Mouse (Mus musculus): ENCODE data around the gene Ipo7. TPM values are rescaled to one million over a fixed set of nuclear protein-coding genes. Genes with fewer than 3 reads are reported as not detected.
A peak's percentile ranks its signal among the peaks of the same experiment; 100 is the strongest.

The Ipo7 gene
- polyA plus RNA-seq, 1 experiment from 2014 or later: 44.5 TPM

DNA sequence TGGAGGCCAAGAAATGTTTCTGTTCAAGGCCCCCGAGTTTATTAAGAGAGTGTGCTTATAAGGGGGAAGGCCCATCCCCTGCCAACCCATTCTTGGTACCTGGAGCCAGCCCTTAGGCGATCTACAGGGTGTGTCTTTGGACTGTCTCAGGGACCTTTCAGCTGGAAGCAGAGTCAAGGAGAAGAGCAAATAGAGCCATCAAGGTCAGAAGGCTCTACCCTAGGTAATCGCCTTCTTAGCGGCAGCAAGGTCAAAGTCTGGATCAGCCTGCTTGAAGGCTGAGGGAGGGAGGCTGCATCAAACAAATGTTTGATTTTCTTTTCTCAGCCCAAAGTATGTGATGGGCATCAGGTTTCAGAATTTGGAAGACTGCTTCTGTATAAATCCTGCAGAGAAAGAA lies 19.7 kb upstream of the Ipo7 start:
- no peak overlapping the region for H3K4me2 ChIP-seq (replicated peaks)
- H3K27ac ChIP-seq: no peak overlapping the region
- H3K36me3 ChIP-seq: no peaks in the 10 kb centered on the region
- WGBS: 87% methylated on average over 4 of the region's 4 CpGs
- H3K27me3 ChIP-seq: no peaks in the 10 kb centered on the region
- no peaks in the 10 kb centered on the region for H3K9me3 ChIP-seq
- H3K4me3 ChIP-seq (replicated peaks): no peak overlapping the region
- peaks cover 4% of the 10 kb centered on the region; the same call in 1 of the 2 replicates for H3K4me1 ChIP-seq (replicated peaks)
- no peak for ATAC-seq
- no peak overlapping the region for H3K9ac ChIP-seq (replicated peaks)

- Histone ChIP-seq H3K9me3 (no peaks in the 10 kb centered on the region), H3K4me3 (replicated peaks) (no peak overlapping the region)
- no peak for ATAC-seq
Measured at GRCm38 (mm10) chr7:110002092-110002491, 16.0 kb upstream of the Ipo7 start.

DNA sequence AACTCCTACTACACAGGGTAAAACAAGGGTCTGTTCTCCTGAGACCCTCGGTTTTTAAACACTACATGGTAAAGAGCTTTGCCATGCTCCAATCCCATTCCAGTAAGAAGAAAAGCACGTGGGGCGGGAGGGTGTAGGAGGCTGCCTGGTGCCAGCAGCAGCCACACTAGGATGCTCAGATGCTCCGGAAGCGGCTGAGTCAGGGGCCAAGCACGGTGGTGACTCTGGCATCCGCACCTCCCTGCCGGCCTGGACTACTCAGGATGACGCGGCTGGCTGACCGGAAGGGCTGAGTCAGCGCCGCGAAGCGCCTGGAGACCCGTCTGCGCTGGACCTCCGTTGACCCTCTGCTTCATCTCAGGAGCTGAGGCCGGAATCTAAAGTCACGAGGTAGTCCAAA lies 15.1 kb upstream of the Ipo7 start:
- Histone ChIP-seq H3K4me2 (replicated peaks) (peak overlapping the region; percentile 51), H3K4me1 (replicated peaks) (peaks cover 4% of the 10 kb centered on the region; the same call in 1 of the 2 replicates), H3K27ac (no peak overlapping the region), H3K4me3 (replicated peaks) (peak overlapping the region; percentile 22), H3K9me3 (no peaks in the 10 kb centered on the region), H3K27me3 (no peaks in the 10 kb centered on the region), H3K36me3 (no peaks in the 10 kb centered on the region), H3K9ac (replicated peaks) (peak overlapping the region; percentile 57; the same call in 1 of the 2 replicates)
- ATAC-seq: peak; percentile 66; the same call in 1 of the 2 replicates
- 22% methylated on average over 20 of the region's 20 CpGs for WGBS

More at GRCm38 (mm10) chr7:110002092-110002491, 16.0 kb upstream of the Ipo7 start:
- H3K4me1 ChIP-seq (replicated peaks): peaks cover 4% of the 10 kb centered on the region; the same call in 1 of the 2 replicates
- no peak overlapping the region for H3K4me2 ChIP-seq (replicated peaks)
- H3K27ac ChIP-seq: no peak overlapping the region
- H3K36me3 ChIP-seq: no peaks in the 10 kb centered on the region
- H3K27me3 ChIP-seq: no peaks in the 10 kb centered on the region
- H3K9ac ChIP-seq (replicated peaks): no peak overlapping the region

- Histone ChIP-seq H3K4me2 (replicated peaks) (no peak overlapping the region), H3K27ac (no peak overlapping the region), H3K9me3 (no peaks in the 10 kb centered on the region), H3K4me1 (replicated peaks) (peaks cover 4% of the 10 kb centered on the region; the same call in 1 of the 2 replicates), H3K9ac (replicated peaks) (no peak overlapping the region), H3K36me3 (no peaks in the 10 kb centered on the region), H3K27me3 (no peaks in the 10 kb centered on the region), H3K4me3 (replicated peaks) (no peak overlapping the region)
- ATAC-seq: no peak
Measured at GRCm38 (mm10) chr7:110005976-110006375, 12.1 kb upstream of the Ipo7 start.

DNA sequence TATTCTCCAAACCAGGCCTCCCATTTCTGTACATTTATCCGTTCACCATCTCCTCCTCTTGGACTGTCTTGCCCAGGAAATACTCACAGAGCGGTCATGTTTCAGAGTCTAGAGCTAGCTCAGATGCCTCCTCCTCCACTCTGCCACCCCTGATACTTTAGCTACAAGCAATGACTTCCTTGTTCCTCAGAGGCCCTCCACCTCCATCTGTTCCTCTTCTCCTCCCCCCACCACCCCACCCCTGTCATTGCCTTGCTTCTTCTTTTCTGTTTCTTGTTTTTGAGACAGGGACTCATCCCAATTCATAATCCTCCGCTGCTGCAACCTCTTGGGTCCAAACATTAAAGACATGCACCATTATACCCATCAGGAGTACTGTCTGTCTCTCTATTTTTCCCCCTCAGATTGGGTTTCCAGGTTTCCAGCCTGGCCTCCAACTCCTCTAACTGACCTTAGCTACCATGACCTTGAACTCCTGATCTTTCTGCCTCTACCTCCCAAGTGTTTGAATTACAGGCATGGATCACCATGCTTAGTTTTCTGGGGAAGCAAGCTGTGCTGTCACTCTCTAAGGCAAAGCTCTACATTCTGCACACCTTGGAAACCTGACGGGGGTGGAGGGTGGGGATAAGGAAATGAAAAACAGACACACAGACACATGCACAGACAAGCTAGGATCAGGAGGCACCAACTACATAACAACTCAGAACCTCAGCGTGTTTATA lies 11.4 kb upstream of the Ipo7 start:
- Histone ChIP-seq H3K9ac (replicated peaks) (no peak overlapping the region), H3K4me1 (replicated peaks) (peaks cover 4% of the 10 kb centered on the region; the same call in 1 of the 2 replicates), H3K9me3 (no peaks in the 10 kb centered on the region), H3K4me2 (replicated peaks) (no peak overlapping the region), H3K36me3 (no peaks in the 10 kb centered on the region), H3K27me3 (no peaks in the 10 kb centered on the region), H3K4me3 (replicated peaks) (no peak overlapping the region), H3K27ac (no peak overlapping the region)
- 77% methylated on average over 5 of the region's 5 CpGs for WGBS
- ATAC-seq: no peak

DNA sequence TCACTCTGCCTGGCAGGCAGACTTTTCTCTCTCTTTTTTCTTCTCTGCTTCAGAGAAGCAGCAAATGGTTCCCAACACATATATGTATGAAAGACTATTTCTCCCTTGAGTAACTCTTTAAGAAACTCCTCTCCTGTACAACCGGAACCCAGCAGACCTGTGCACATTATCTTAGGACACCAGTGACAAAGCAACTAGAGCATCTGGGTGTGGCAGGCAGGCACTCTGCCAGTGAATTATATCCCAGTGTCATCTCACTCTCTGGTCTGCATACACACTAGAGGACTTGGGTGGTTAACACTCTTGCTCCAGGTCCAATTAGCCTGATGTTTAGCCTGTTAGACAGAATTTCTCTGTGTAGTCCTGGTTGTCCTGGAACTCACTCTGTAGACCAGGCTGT lies 9.6 kb upstream of the Ipo7 start:
- Histone ChIP-seq H3K4me1 (replicated peaks) (no peaks in the 10 kb centered on the region), H3K4me2 (replicated peaks) (no peak overlapping the region), H3K27ac (no peak overlapping the region), H3K9ac (replicated peaks) (no peak overlapping the region), H3K27me3 (no peaks in the 10 kb centered on the region), H3K36me3 (no peaks in the 10 kb centered on the region), H3K9me3 (no peaks in the 10 kb centered on the region), H3K4me3 (replicated peaks) (no peak overlapping the region)
- no peak for ATAC-seq
- WGBS: 97% methylated on average over 1 of the region's 1 CpGs

DNA sequence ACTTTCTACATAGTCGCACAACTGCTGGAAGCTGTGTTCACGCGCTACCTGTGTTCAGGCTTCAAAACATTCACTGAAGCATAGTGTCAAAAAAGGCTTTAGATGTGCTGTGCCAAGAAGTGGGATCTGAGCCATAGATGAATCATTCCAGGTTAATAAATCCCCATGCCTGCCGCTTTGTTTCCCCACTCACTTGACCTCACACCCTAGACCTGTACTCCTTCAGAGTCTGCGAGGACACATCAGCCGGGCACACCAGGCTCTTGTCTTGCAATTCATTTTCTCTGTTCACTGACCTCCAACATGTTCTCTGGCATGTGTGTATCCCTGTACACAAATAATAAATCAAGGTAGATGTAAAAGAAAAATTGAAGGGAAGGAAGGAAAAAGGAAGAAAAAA lies 9.0 kb upstream of the Ipo7 start:
- Histone ChIP-seq H3K27me3 (no peaks in the 10 kb centered on the region), H3K9ac (replicated peaks) (no peak overlapping the region), H3K9me3 (no peaks in the 10 kb centered on the region), H3K4me2 (replicated peaks) (no peak overlapping the region), H3K27ac (no peak overlapping the region), H3K36me3 (no peaks in the 10 kb centered on the region), H3K4me3 (replicated peaks) (no peak overlapping the region), H3K4me1 (replicated peaks) (no peaks in the 10 kb centered on the region)
- ATAC-seq: no peak
- 92% methylated on average over 6 of the region's 6 CpGs for WGBS

DNA sequence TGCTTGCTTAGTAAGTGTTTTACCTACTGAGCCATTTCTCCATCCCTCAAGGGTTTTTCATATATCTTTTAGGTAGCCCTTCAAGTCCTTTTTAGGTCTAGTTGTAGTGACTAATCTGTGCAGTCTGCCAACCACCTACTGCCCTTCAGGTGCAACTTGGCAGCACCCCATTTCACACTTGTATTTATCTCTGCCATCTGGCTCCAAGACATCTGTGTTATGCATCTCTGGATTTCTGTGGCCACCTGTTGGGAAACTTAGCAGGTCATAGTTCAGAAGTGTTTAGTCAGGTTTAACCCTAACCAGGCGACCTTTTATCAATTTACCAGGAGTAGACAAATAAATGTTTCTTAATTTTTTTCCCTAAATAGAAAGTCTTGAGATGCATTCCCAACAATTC lies 6.7 kb upstream of the Ipo7 start:
- H3K9me3 ChIP-seq: no peaks in the 10 kb centered on the region
- H3K4me1 ChIP-seq (replicated peaks): no peaks in the 10 kb centered on the region
- no peak overlapping the region for H3K27ac ChIP-seq
- no peak overlapping the region for H3K9ac ChIP-seq (replicated peaks)
- no peak for ATAC-seq
- no peaks in the 10 kb centered on the region for H3K36me3 ChIP-seq
- WGBS: 58% methylated on average over 1 of the region's 1 CpGs
- no peaks in the 10 kb centered on the region for H3K27me3 ChIP-seq
- no peak overlapping the region for H3K4me3 ChIP-seq (replicated peaks)
- H3K4me2 ChIP-seq (replicated peaks): no peak overlapping the region

DNA sequence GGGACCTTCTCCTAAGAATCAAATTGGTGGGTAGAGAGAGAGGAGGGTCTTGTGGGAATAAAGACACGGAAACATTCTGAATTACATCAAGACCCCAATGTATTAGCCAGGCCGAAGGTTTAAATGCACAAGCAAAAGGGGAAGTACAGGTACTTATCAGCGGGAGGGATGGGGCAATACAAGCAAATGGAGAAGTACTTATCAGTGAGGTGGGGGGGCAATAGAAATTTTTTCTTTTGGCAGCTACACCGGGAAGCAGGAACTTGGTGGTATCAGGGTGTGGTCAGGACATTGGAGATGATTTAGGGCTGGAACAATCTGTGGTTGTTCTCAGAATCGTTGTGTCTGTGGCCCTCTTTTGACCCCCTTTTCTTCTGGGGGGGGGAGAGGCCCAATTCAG lies 3.8 kb upstream of the Ipo7 start:
- ATAC-seq: no peak
- no peaks in the 10 kb centered on the region for H3K9me3 ChIP-seq
- peaks cover 4% of the 10 kb centered on the region for H3K4me1 ChIP-seq (replicated peaks)
- 89% methylated on average over 5 of the region's 5 CpGs for WGBS
- no peaks in the 10 kb centered on the region for H3K27me3 ChIP-seq
- no peak overlapping the region for H3K4me3 ChIP-seq (replicated peaks)
- no peak overlapping the region for H3K4me2 ChIP-seq (replicated peaks)
- H3K27ac ChIP-seq: no peak overlapping the region
- no peaks in the 10 kb centered on the region for H3K36me3 ChIP-seq
- H3K9ac ChIP-seq (replicated peaks): no peak overlapping the region

DNA sequence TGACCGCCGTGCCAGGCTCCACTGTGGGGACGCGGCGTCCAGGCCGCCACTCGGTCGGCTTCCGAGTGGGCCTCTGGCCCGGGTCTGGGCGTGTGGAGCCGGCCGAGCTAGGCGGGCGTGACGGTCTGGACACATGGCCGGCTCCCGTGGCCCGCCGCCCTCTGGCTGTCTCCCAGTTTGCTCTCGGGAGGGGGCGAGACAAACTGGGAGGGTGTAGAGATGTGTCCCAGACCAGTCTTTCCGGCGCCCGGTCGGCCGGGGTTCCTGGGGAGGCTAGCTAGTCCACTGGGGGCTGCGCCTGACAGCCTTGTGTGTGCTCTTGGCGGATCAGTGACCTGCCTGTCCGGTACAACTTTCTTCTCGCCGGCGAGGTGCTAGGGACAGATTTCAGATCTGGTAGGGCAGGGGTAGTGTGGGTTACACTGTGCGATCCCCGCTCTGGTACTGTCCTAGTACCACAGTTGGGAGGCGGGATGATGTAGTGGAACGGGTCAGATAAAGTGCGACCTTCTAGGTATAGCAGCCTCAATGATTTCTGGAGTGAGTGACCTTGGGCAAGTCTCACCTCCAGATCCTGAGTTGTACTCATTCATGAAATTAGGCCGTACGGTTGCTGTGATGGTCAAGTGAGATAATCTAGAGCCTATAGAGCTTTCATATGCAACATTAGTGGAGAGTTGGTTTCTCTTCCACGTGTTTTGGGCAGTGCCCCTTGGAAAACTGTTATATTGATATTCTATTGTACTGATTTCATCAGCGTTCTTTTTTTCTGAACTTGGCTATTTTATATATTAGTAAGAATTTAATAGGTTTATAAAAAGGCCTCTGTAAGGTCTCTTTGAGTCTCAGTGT lies 783 bp downstream of the Ipo7 start:
- Histone ChIP-seq H3K4me2 (replicated peaks) (peak overlapping the region; percentile 96), H3K9ac (replicated peaks) (peak overlapping the region; percentile 97), H3K27me3 (no peaks in the 10 kb centered on the region), H3K4me1 (replicated peaks) (peaks cover 15% of the 10 kb centered on the region), H3K27ac (peak overlapping the region; percentile 90), H3K4me3 (replicated peaks) (peak overlapping the region; percentile 99), H3K9me3 (no peaks in the 10 kb centered on the region), H3K36me3 (no peaks in the 10 kb centered on the region)
- peak; percentile 89 for ATAC-seq
- 1% methylated on average over 42 of the region's 42 CpGs for WGBS

DNA sequence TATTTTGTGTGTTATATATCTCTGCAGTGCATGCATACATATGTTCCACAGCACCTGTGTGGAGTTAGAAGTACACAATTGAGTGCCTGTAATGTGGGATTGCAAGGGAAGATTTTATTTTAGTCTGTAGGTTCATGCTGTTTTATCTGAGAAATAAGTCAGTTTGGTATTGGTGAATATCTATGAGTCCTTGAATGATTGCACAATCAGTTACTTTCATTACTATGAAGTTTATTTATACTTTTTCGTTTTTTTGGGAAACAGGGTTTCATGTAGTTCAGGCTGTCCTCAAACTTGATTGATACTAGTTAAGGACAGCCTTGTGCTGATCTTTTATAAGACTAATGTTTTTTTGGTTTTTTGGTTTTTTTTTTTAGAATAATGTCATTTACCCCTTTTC lies 5.5 kb downstream of the Ipo7 start:
- H3K4me3 ChIP-seq (replicated peaks): no peak overlapping the region
- H3K27ac ChIP-seq: no peak overlapping the region
- H3K9me3 ChIP-seq: no peaks in the 10 kb centered on the region
- H3K27me3 ChIP-seq: no peaks in the 10 kb centered on the region
- no peak overlapping the region for H3K9ac ChIP-seq (replicated peaks)
- 97% methylated on average over 1 of the region's 1 CpGs for WGBS
- H3K4me2 ChIP-seq (replicated peaks): no peak overlapping the region
- peaks cover 8% of the 10 kb centered on the region; the same call in 1 of the 2 replicates for H3K36me3 ChIP-seq
- peaks cover 15% of the 10 kb centered on the region for H3K4me1 ChIP-seq (replicated peaks)
- no peak for ATAC-seq

GRCm38 (mm10) chr7:110026594-110026993 lies 8.5 kb downstream of the Ipo7 start:
- H3K4me1 ChIP-seq (replicated peaks): no peaks in the 10 kb centered on the region
- H3K27ac ChIP-seq: no peak overlapping the region
- H3K9ac ChIP-seq (replicated peaks): no peak overlapping the region
- no peaks in the 10 kb centered on the region for H3K27me3 ChIP-seq
- WGBS: 91% methylated on average over 2 of the region's 2 CpGs
- H3K4me3 ChIP-seq (replicated peaks): no peak overlapping the region
- H3K36me3 ChIP-seq: peaks cover 24% of the 10 kb centered on the region
- H3K4me2 ChIP-seq (replicated peaks): no peak overlapping the region
- no peak for ATAC-seq
- H3K9me3 ChIP-seq: no peaks in the 10 kb centered on the region

All from midbrain, embryonic 13.5 days (tissue).